Mouse (Mus musculus) midbrain, embryonic 14.5 days (tissue): ENCODE data around the gene Plcb3. TPM values are rescaled to one million over a fixed set of nuclear protein-coding genes. Genes with fewer than 3 reads are reported as not detected.

Experiments
- ATAC-seq: fragments of 200-750 bp; cut with Nextera tagmentation; 2 replicates; pipeline ENCODE4 v1.8.0; 2017; ENCODE audit warnings: moderate number of reproducible peaks, moderate library complexity; ENCODE audit not compliant: low FRiP score, low TSS enrichment
- DNase-seq: peaks from one replicate; pipeline ENCODE4 v3.0.0-alpha.2; 2015
- H3K27ac ChIP-seq: fragments of 300-500 bp; sonication (generic); replicated peaks from 2 replicates; pipeline ENCODE4 v1.5.1; 2014; ENCODE audit warnings: mild to moderate bottlenecking, low read depth, low read length, moderate library complexity
- H3K27me3 ChIP-seq: fragments of 300-500 bp; sonication (generic); 2 replicates; pipeline ENCODE4 v1.6.1; 2014; ENCODE audit warnings: low read length, control low read depth, mixed read lengths; ENCODE audit not compliant: control insufficient read depth, insufficient read depth
- H3K36me3 ChIP-seq: fragments of 300-500 bp; sonication (generic); 2 replicates; pipeline ENCODE4 v1.6.1; 2014; ENCODE audit warnings: low read length, control low read depth; ENCODE audit not compliant: control insufficient read depth, insufficient read depth
- H3K4me1 ChIP-seq: fragments of 300-500 bp; sonication (generic); 2 replicates; pipeline ENCODE4 v1.6.1; 2014; ENCODE audit warnings: mild to moderate bottlenecking, antibody characterized with exemption, low read length, control low read depth; ENCODE audit not compliant: control insufficient read depth, insufficient read depth
- H3K4me2 ChIP-seq: fragments of 300-500 bp; sonication (generic); 2 replicates; pipeline ENCODE4 v1.6.1; 2014; ENCODE audit warnings: mild to moderate bottlenecking, low read length, moderate library complexity
- H3K4me3 ChIP-seq: fragments of 300-500 bp; sonication (generic); replicated peaks from 2 replicates; pipeline ENCODE4 v1.5.1; 2014; ENCODE audit warnings: low read depth, low read length
- H3K9ac ChIP-seq: fragments of 300-500 bp; sonication (generic); replicated peaks from 2 replicates; pipeline ENCODE4 v1.6.1; 2014; ENCODE audit warnings: mild to moderate bottlenecking, low read length, moderate library complexity
- H3K9me3 ChIP-seq: fragments of 300-500 bp; sonication (generic); 2 replicates; pipeline ENCODE4 v1.6.1; 2016; ENCODE audit warnings: low read length, control low read depth, mixed read lengths; ENCODE audit not compliant: control insufficient read depth
- WGBS: fragments of 180-500 bp; shearing (Covaris S2); extraction: QIAGEN DNeasy Blood & Tissue Kit; methylation state at CpG from one replicate; pipeline ENCODE4 v1.1.7; 2014; 5-methylcytosine and 5-hydroxymethylcytosine counted together
- polyA plus RNA-seq: library from polyadenylated mRNA; unstranded; fragments of >200 nt; fragmentation: Nextera tagmentation; extraction: Ambion mirVana; gene quantifications from 2 replicates; pipeline ENCODE4 v1.2.1, GENCODE M21; 2014

The Plcb3 gene
- polyA plus RNA-seq, 1 experiment from 2014 or later = 8.8 TPM

DNA sequence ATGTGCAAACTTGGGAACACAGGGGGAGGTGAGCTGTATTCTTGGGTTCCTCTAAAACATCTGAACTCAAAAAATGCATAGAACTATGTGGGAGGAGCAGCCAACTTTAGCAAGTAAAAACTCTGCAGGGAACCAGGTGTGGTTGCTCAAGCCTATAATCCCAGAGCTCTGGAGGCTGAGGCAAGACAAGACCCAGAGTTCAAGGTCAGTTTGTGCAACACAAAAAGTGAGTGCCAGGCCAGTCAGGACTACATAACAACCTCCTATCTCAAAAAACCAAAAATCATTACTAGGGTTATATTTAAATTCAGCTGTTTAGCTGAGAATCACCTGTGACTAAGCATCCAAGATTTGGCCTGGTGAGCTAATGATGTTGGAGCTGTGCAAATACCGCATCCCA lies 44.3 kb downstream of the Plcb3 start:
- ATAC-seq (no peak), DNase-seq (no peak)
- no peak overlapping the region for H3K4me2 ChIP-seq
- no peak overlapping the region for H3K4me3 ChIP-seq
- no peak overlapping the region for H3K9ac ChIP-seq
- H3K4me1 ChIP-seq = peaks cover 8% of the 10 kb centered on the region; the same call in 1 of the 2 replicates
- no peaks in the 10 kb centered on the region for H3K9me3 ChIP-seq
- H3K36me3 ChIP-seq = no peaks in the 10 kb centered on the region
- 39% methylated on average over 1 of the region's 1 CpGs for WGBS
- H3K27ac ChIP-seq = no peak overlapping the region
- peaks cover 80% of the 10 kb centered on the region for H3K27me3 ChIP-seq

- H3K9ac ChIP-seq = no peak overlapping the region
- no peak for DNase-seq
- WGBS = 0% methylated on average over 2 of the region's 2 CpGs
- H3K9me3 ChIP-seq = no peaks in the 10 kb centered on the region
- no peak overlapping the region for H3K27ac ChIP-seq
- H3K4me2 ChIP-seq = no peak overlapping the region
- H3K4me3 ChIP-seq = no peak overlapping the region
- no peaks in the 10 kb centered on the region for H3K36me3 ChIP-seq
- peaks cover 86% of the 10 kb centered on the region for H3K27me3 ChIP-seq
- no peak for ATAC-seq
- H3K4me1 ChIP-seq = peaks cover 8% of the 10 kb centered on the region; the same call in 1 of the 2 replicates
These were observed 45.3 kb downstream of the Plcb3 start for GRCm38 (mm10) chr19:6931002-6931401.

- H3K27me3 ChIP-seq = peaks cover 86% of the 10 kb centered on the region
- WGBS = 10% methylated on average over 9 of the region's 9 CpGs
- no peak overlapping the region for H3K9ac ChIP-seq
- no peak overlapping the region for H3K4me2 ChIP-seq
- ATAC-seq (no peak), DNase-seq (no peak)
- no peak overlapping the region for H3K27ac ChIP-seq
- H3K9me3 ChIP-seq = no peaks in the 10 kb centered on the region
- no peaks in the 10 kb centered on the region for H3K36me3 ChIP-seq
- H3K4me1 ChIP-seq = no peaks in the 10 kb centered on the region
- no peak overlapping the region for H3K4me3 ChIP-seq
These were observed 48.2 kb downstream of the Plcb3 start for GRCm38 (mm10) chr19:6928080-6928479.

DNA sequence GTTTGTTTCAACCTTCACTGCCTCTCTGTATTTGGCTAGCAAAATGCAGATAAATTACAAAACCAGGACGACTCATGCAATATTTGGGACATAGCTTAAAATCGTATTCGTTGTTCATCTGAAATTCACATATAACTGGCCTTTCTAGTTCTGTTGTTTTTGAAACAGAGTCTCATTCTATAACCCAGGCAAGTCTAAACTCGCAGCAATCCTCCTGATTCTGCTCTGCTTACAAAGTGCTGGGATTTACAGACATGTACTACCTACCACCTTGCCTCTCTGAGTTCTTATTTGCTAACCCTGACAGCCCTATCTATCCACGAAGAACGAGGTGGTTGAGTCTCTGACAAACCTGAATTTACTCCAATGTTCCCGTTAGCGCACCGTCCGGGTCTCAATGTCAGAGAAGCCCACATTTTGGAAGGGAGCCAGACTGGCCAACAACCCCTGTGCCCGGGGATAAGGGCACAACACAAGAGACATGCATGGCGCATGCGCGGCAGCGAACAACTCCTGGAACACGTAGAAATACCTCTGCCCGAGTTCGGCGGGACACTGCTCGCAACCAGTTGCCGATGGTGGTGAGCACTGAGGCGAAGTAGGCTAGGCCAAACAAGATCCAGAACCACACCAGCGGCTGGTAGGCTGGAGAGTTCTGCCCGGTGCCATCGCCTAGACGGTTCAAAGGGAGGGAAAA lies 49.6 kb downstream of the Plcb3 start:
- Histone ChIP-seq H3K4me2 (peak overlapping the region; percentile 23), H3K27me3 (peaks cover 79% of the 10 kb centered on the region), H3K4me1 (peaks cover 7% of the 10 kb centered on the region; the same call in 1 of the 2 replicates), H3K9me3 (no peaks in the 10 kb centered on the region), H3K27ac (no peak overlapping the region), H3K36me3 (no peaks in the 10 kb centered on the region), H3K9ac (no peak overlapping the region), H3K4me3 (peak overlapping the region; percentile 8; the same call in 1 of the 2 replicates)
- no peak for ATAC-seq
- 10% methylated on average over 26 of the region's 26 CpGs for WGBS
- DNase-seq = peak; percentile 58

GRCm38 (mm10) chr19:6925611-6926329 lies 50.5 kb downstream of the Plcb3 start:
- Histone ChIP-seq H3K27ac (no peak overlapping the region), H3K4me1 (peaks cover 7% of the 10 kb centered on the region), H3K27me3 (peaks cover 70% of the 10 kb centered on the region), H3K9ac (no peak overlapping the region), H3K9me3 (no peaks in the 10 kb centered on the region), H3K4me3 (no peak overlapping the region), H3K36me3 (no peaks in the 10 kb centered on the region), H3K4me2 (no peak overlapping the region)
- WGBS = 3% methylated on average over 40 of the region's 40 CpGs
- ATAC-seq = no peak
- DNase-seq = no peak

DNA sequence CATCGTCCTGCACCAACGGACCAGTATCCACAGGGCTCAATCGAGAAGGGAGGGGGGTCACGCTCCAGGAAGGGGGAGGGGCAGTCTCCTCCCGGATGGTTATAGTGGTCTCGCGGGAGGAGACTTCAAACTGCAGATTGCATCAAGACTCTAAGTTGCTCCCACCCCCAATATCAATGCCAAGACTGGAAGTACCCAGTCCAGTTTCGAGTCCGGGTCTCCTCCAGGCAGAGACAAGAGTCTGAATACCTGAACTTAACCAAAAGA lies 51.0 kb downstream of the Plcb3 start, which contains the start of gene Catsperz:
TSS of gene Catsperz (minus strand) at position 74 of the 267 bp plus-strand sequence.
- no peak within 1 kb of the TSS for H3K9ac ChIP-seq
- H3K4me3 ChIP-seq = 0 out of 2 replicates have a peak within 1 kb of the TSS, but pooled peaks have one; percentile 5
- 3% methylated on average over 9 of the region's 9 CpGs for WGBS
- peaks cover 13% of the 10 kb centered on the region for H3K4me1 ChIP-seq
- no peaks in the 10 kb centered on the region for H3K9me3 ChIP-seq
- DNase-seq (no peak), ATAC-seq (no peak)
- H3K27ac ChIP-seq = no peak within 1 kb of the TSS
- 0 out of 2 replicates have a peak within 1 kb of the TSS, but pooled peaks have one; percentile 0 for H3K4me2 ChIP-seq
- H3K36me3 ChIP-seq = no peaks in the 10 kb centered on the region
- peaks cover 67% of the 10 kb centered on the region for H3K27me3 ChIP-seq

DNA sequence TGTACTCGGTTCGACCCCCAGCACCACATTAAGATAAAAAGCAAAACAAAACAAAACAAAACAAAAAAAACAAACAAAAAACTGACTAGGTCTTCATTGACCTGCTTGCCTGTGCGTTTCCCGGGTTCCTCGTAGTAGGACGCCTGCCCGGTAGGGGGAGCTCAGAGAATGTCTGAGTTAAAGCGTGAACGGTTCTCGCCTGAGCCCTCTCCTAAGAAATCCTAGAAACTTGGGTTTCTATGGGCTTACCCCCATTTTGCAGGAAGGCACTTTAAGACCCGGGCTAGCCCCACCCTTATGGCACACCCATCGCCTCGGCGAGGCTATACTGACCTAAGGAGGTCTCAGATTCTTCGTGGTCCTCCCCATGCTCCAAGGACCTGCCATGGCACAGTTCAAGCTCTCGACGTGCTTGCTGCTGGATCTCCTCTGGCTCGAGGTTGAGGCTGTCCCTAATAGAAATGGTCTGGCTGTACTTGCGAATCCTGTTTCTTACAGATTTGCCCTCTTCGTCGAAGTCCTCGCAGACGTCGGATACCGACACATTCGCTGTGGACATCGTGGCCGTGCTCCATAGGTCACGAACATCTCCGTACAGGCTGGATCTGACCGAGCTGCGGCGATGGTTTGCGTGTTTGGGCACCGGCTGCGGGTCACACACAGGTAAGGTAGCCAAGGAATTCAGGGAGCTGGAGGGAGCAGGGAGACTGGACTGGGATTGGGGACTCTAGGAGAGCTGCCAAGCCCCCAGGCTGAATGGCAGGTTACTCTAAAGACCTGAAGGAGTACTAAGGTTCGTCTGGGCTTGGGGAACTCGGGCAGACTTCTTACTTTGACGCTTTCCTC lies 51.6 kb downstream of the Plcb3 start:
- H3K27me3 ChIP-seq = peaks cover 67% of the 10 kb centered on the region
- WGBS = 3% methylated on average over 39 of the region's 39 CpGs
- H3K4me2 ChIP-seq = 0 out of 2 replicates have a peak overlapping the region, but pooled peaks have one; percentile 0
- peaks cover 18% of the 10 kb centered on the region for H3K4me1 ChIP-seq
- H3K27ac ChIP-seq = no peak overlapping the region
- H3K9ac ChIP-seq = no peak overlapping the region
- no peaks in the 10 kb centered on the region for H3K9me3 ChIP-seq
- H3K36me3 ChIP-seq = no peaks in the 10 kb centered on the region
- DNase-seq (peak; percentile 90), ATAC-seq (no peak)
- H3K4me3 ChIP-seq = 0 out of 2 replicates have a peak overlapping the region, but pooled peaks have one; percentile 5

DNA sequence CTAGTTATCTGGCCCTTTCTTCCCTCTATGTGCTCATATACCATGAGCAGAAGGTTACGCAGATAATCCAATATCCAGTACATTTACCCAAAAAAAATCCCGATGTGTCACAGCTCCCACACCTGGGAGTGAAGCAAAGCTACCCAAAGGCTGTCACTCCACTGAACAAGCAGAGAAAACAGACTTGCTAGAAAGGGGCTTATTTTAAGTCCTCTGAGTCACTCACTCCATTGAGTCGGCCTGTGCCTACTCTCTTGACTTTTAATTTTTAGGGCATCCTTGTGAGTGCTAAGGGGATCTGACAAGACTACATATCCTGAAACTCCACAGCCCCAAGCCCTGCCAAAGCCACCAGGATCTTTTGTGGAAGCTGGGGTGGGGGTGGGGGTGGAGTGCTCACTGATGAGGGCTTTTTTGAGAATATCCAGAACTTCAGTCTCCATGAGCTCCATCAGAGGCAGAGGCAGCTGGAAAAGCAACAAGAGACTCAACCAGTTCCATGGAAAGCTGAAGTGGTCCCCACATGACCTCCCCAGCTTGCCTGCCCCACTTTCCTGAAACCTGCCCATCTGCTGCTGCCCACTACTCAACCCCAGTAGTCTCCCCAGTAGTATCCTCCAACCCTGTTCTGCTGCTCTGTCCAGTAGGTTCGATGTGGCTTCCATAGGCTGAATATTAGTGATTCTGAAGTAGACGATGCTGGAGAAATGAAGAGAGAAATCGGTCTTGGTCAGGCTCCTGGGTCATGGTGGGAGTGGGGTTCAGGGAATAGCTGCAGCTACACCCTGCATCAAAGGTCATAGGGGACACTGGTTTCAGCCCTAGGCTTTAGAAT lies 53.2 kb downstream of the Plcb3 start:
- Histone ChIP-seq H3K4me1 (peaks cover 18% of the 10 kb centered on the region), H3K36me3 (no peaks in the 10 kb centered on the region), H3K4me2 (no peak overlapping the region; the same call in 1 of the 2 replicates), H3K4me3 (no peak overlapping the region), H3K27ac (no peak overlapping the region), H3K9me3 (no peaks in the 10 kb centered on the region), H3K9ac (no peak overlapping the region), H3K27me3 (peaks cover 58% of the 10 kb centered on the region)
- ATAC-seq = no peak
- WGBS = 61% methylated on average over 6 of the region's 6 CpGs
- no peak for DNase-seq
